In genomic region chr8:126132918-126133317, GRCm38 (mm10) we compare ENCODE assay signal across 2 mouse cellular contexts.
DNase-seq lines count a peak whose midpoint lies in the region; TF ChIP-seq lines count a peak whose summit lies in the region.
"Not testable (repeated sequence)": the region's sequence is repeated elsewhere in the genome, so short reads cannot be mapped to it uniquely, and the experiment has no call there.

No protein-coding gene starts in this region.

- H3K9me3 ChIP-seq in MEL (replicated peaks; ENCODE audit: insufficient read depth, low read length); megakaryocyte, embryonic 14.5 days: not testable (repeated sequence)

- TF ChIP-seq EP300 in MEL (IDR thresholded peaks at IDR 0.05; ENCODE audit: low read depth in 1 of 2, low read length in 2 of 2) = not testable (repeated sequence)

- H3K27me3 ChIP-seq in MEL (ENCODE audit: control insufficient read depth in 1 of 2, insufficient read depth in 2 of 2, low read length in 2 of 2); megakaryocyte, embryonic 14.5 days (replicated peaks): not testable (repeated sequence)

- H3K4me3 ChIP-seq in MEL (ENCODE audit: control insufficient read depth in 1 of 2, insufficient read depth in 1 of 2, low read depth in 2 of 2, low read length in 2 of 2) = not testable (repeated sequence)
- H3K4me3 ChIP-seq in megakaryocyte, embryonic 14.5 days (replicated peaks) = peak overlapping the region; percentile 56

- H3K9ac ChIP-seq in MEL (ENCODE audit: control insufficient read depth, low read depth, low read length, poor library complexity, severe bottlenecking) = not testable (repeated sequence)

- not testable (repeated sequence) for H3K4me1 ChIP-seq in MEL (ENCODE audit: control insufficient read depth in 1 of 2, insufficient read depth in 2 of 2, low read length in 2 of 2); megakaryocyte, embryonic 14.5 days

- not testable (repeated sequence) for TF ChIP-seq CTCF in MEL (IDR thresholded peaks at IDR 0.05 in 2 of 3, conservative IDR thresholded peaks at IDR 0.05 in 1 of 3; ENCODE audit: control insufficient read depth in 1 of 3, insufficient read depth in 1 of 3, low read depth in 2 of 3, low read length in 3 of 3, poor library complexity in 1 of 3, severe bottlenecking in 1 of 3)

- DNase-seq in MEL (ENCODE audit: low read depth, low spot score) = not testable (repeated sequence)

- not testable (repeated sequence) for H3K27ac ChIP-seq in MEL (ENCODE audit: control insufficient read depth, low read depth, low read length)

- TF ChIP-seq POLR2A in MEL (IDR thresholded peaks at IDR 0.05; ENCODE audit: control insufficient read depth in 1 of 2, insufficient read depth in 1 of 2, low read depth in 1 of 2, low read length in 2 of 2, poor library complexity in 1 of 2) = not testable (repeated sequence)

- not testable (repeated sequence) for H3K79me2 ChIP-seq in MEL (ENCODE audit: control insufficient read depth, insufficient read depth, low read length, poor library complexity)

- TF ChIP-seq RAD21 in MEL (IDR thresholded peaks at IDR 0.05; ENCODE audit: low read depth, low read length) = not testable (repeated sequence)

- not testable (repeated sequence) for H3K36me3 ChIP-seq in MEL (ENCODE audit: control insufficient read depth in 1 of 2, insufficient read depth in 2 of 2, low read length in 2 of 2); megakaryocyte, embryonic 14.5 days (replicated peaks; ENCODE audit: low read length)

TF ChIP-seq in MEL, 35 proteins besides CTCF, POLR2A, EP300 and RAD21:
- TF ChIP-seq POLR2AphosphoS5 (IDR thresholded peaks at IDR 0.05; ENCODE audit: borderline replicate concordance, low read depth, low read length) = peak; percentile 90; the same call in 1 of the 2 replicates
